In genomic region chr5:66568002-66568401, GRCm38 (mm10) we compare ENCODE assay signal across 17 mouse cellular contexts. TPM values are rescaled to one million over a fixed set of nuclear protein-coding genes. Genes with fewer than 3 reads are reported as not detected.
DNase-seq lines count a peak whose midpoint lies in the region; ATAC-seq lines count a peak whose summit lies in the region.
"Had no signal": no experiment of that assay in that cellular context is flagged by ENCODE, and none has a peak within 500 bp of the region (broad histone marks: within the 10 kb centered on the region; RNA-seq: fewer than 3 reads in every experiment).

No protein-coding gene starts in this region.

- peaks cover 24% of the 10 kb centered on the region for H3K4me1 ChIP-seq in kidney, embryonic 16.5 days (ENCODE audit: insufficient read depth, low read length)

- no peak for ATAC-seq in kidney, embryonic 16.5 days (ENCODE audit: low FRiP score, low TSS enrichment)
- ATAC-seq: liver, postnatal 0 days had no signal

- peak overlapping the region; percentile 72; the same call in 1 of the 2 replicates for H3K27ac ChIP-seq in kidney, embryonic 16.5 days (ENCODE audit: low read length)
- H3K27ac ChIP-seq: hindbrain, embryonic 15.5 days; left cerebral cortex, adult 2 months had no signal

- H3K9me3 ChIP-seq in kidney, embryonic 16.5 days (ENCODE audit: low read length), result no peaks in the 10 kb centered on the region
- H3K9me3 ChIP-seq: hindbrain, embryonic 15.5 days had no signal

- H3K4me2 ChIP-seq in kidney, embryonic 16.5 days (replicated peaks; ENCODE audit: low read depth, low read length), result no peak overlapping the region
- H3K4me2 ChIP-seq: hindbrain, embryonic 15.5 days had no signal

- DNase-seq in adrenal gland, postnatal 14 days, result peak; percentile 13
- DNase-seq in adrenal gland, postnatal 10 days, result no peak
- DNase-seq in kidney, adult 18-20 months, result no peak
- DNase-seq in thymus, postnatal 0 days (ENCODE audit: low spot score), result peak; percentile 2
- no peak for DNase-seq in thymus, adult 18-20 months
- no peak for DNase-seq in spleen, postnatal 4 days (ENCODE audit: low spot score in 2 of 2)
- no peak for DNase-seq in frontal cortex, postnatal 14 days (ENCODE audit: low spot score in 2 of 2)
- DNase-seq: cerebellum, adult 8-10 months; gastrocnemius, postnatal 36 days; kidney, adult 8-10 months; liver, postnatal 0 days; midbrain, embryonic 14.5 days; retina, postnatal 1 day had no signal

- H3K27me3 ChIP-seq in kidney, embryonic 16.5 days (ENCODE audit: insufficient read depth, low read length), result no peaks in the 10 kb centered on the region
- H3K27me3 ChIP-seq: hindbrain, embryonic 15.5 days had no signal

- H3K36me3 ChIP-seq in kidney, embryonic 16.5 days (ENCODE audit: insufficient read depth, low read length), result no peaks in the 10 kb centered on the region
- H3K36me3 ChIP-seq: hindbrain, embryonic 15.5 days had no signal

- H3K9ac ChIP-seq in kidney, embryonic 16.5 days (replicated peaks; ENCODE audit: low read length), result no peak overlapping the region
- H3K9ac ChIP-seq: hindbrain, embryonic 15.5 days; liver, postnatal 0 days had no signal

- 58% methylated on average over 5 of the region's 5 CpGs for WGBS in kidney, embryonic 16.5 days

- no peak overlapping the region for H3K4me3 ChIP-seq in kidney, embryonic 16.5 days (ENCODE audit: low read length)
- H3K4me3 ChIP-seq: erythroblast, embryonic 14.5 days; hindbrain, embryonic 15.5 days; left cerebral cortex, adult 2 months had no signal

RNA-seq across cellular contexts. Expression of gene Apbb2, which starts 50.6 kb away (rescaled TPM):
- total RNA-seq in adrenal gland, postnatal 14 days (2021), result 54.6 and 59.9 TPM in 2 replicates
- total RNA-seq in adrenal gland, postnatal 10 days (2021), result 10 to 100 TPM; 47.3 to 60.3 TPM
- 62.4 and 71.5 TPM in 2 replicates for polyA plus RNA-seq in kidney, embryonic 16.5 days (2015; fragmentation: Nextera tagmentation; extraction: Ambion mirVana)
- 7.3 and 10.6 TPM in 2 replicates for polyA plus RNA-seq in thymus, postnatal 0 days (2015; fragmentation: Nextera tagmentation; extraction: Ambion mirVana)

Comparison
In these comparisons a context has a peak if more than half of its experiments do, and no peak if none do; other contexts are left out.
1. DNase-seq: peak in adrenal gland, postnatal 14 days (single experiment) and thymus, postnatal 0 days (single experiment); none in adrenal gland, postnatal 10 days (single experiment), kidney, adult 18-20 months (single experiment), thymus, adult 18-20 months (0 of 2), spleen, postnatal 4 days (0 of 2) and frontal cortex, postnatal 14 days (0 of 2).